Mouse (Mus musculus): ENCODE measurements around the gene Snx19.

Snx19 gene

DNA sequence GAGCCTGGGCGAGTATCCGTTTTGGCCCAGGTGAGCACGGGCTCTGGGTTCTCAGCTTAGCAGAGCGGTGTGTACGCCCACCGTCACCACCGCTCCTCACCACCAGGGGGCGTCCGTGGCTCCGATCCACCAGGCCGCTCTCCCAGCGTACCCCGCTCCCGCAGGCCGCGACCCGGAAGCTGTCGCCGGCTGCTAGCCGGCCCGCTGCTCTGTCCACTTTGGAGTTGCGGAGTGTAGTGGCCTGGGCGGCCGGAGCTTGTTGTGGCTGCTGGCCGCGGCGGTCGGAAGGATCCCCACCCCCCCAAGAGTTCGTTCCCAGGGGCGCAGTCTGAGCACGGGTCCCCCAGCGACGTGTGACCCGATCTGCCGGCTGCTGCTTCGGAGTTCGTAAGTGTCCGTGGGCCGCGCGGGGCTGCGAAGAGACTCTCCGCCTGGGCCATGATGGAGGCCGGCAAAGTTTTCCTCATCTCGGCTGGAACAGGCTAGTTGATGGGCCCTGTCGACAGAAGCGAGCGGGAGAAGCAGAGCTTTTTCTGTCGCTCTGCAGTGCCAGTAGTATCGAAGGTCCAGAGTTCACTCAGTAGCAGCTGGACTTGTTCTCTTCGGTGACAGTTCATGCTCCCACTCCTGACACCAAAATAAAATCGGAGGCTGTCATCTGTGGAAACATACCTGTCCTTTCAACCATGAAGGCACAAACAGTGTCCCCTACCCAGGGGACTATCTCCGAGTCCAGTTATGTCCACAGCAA, at the start of gene Snx19:
Gene Snx19 (plus strand): TSS at position 227 of the 751 bp plus-strand sequence.
- peak; percentile 90 to 92 for DNase-seq

DNA sequence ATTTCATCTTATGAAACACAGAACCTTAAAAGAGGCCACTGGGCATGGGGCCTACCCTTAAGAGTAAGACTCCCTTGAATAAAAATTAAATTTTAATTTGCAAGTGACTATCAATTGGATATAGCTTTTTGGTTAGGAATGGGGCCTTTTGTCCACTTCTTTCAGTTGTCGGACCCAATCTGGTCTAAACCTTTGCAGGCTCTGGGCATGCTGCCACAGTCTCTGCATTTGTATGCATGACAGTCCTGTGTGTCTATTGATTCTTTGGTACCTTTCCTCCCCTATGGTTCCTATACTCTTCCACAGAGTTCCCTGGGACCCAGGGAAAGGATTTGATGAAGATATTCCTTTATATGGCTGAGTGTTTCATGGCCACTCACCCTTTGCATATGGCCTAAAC, 26.1 kb upstream of the Snx19 start:
- no peak for DNase-seq

DNA sequence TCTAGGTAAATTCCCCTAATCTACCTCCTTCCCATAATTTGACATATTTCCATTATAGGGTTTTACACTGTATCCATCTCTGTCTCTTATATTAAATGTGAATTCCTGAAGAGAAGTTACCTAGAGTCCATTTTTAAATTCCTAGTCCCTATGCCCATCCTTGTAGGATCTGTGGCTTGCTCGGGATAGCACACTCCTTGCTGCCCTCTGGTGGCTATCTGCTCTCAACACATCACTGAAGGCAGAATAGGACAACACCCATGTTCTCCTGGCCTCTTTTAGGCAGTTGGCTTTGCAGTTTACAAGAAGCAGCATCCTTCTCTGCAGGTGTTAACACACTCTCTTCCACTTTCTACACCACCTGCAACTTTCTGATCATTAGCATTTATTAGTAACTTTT, 4.0 kb upstream of the Snx19 start:
- DNase-seq: peak in 1 of 2 experiments; percentile 38

DNA sequence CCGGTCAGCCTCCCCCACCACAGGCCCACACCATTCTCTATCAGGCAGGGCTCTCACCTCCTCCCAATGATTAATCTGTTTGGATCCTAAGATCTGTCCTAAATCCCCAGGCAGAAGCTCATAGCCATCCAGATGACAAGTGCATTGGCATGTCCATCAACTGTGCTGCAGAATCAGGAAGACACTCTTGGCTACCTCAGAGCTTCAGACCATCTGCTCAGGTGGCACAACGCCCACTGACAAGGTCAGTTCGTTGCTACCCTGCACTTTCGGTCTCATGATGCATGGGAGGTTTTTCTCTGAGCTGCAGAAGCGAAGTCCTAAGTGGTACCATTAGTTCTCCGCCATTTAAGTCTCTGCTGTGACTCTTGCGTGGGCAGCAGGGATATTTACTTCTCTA, 1.7 kb upstream of the Snx19 start:
- no peak for DNase-seq

DNA sequence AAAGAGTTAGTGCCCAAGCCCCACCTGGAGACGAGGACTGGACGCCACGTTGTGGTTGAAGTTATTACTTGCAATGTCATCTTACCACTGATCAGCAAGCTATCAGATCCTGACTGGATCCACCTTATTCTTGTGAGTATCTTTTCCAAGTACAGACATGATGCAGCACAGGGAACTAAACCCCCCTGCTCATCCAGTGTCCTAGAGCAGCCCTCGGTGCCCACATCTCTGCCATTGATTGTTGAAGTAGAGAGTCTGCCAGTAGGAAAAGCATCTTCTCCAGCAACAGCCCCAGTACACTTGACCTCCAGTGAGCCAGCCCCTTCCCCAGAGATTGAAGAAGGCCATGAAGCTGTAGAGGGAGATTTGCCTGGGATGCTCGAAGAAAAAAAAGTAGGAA, 1.3 kb downstream of the Snx19 start:
- DNase-seq: no peak

DNA sequence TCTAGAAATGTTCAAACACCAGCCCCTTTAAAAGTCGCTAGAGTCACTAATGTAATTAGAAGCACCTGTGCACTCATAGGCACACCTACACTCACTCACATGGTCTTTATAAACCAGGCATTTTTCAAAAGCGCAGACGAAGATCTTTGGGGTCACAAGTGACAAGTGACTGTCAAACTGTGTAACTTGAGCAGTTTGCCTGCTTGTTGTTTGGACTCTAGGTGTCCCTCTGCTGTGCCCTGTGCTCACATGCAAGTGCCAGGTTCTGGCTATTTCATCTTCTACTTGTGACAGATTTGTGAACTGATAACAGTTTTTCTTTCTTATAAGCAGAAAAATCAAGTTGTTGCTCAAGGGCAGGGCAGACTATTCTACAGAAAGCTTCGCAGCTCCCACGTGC, 3.5 kb downstream of the Snx19 start:
- no peak for DNase-seq

DNA sequence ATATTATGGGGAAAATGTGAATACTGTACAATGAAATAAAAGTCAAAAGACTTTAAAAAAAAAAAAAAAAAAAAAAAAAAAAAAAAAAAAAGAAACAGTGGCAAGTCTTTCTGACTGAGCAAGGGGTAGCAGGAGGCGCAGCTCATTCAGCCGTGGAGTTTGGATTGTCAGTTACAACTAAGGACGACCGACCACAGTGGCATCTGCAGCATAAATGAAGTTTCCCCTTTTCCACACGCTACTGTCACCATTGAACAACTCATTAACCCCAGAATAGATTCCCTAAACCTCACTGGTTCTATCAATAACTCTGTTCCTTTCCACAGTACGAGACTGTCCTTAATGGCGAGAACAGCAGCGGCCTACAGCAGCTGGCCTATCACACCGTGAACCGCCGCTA, 5.0 kb downstream of the Snx19 start:
- DNase-seq: no peak

DNA sequence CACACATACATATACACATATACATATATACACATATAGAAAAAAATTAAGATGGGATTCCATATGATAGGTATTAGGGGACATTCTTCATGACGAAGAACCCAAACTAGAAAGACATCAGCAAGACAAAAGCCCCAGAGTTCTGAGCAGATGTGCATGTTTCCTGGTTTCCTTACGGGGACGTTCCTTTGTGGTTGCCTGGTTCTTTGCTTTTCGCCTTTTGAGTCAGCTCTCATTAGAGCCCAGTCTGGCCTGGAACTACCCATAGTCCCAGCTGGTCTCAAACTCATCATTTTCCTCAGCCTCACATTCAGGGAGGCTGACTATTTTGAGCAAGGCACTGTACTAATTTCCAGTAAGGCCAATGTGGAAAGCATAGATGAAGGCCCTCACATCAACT, 7.0 kb downstream of the Snx19 start:
- DNase-seq: no peak

DNA sequence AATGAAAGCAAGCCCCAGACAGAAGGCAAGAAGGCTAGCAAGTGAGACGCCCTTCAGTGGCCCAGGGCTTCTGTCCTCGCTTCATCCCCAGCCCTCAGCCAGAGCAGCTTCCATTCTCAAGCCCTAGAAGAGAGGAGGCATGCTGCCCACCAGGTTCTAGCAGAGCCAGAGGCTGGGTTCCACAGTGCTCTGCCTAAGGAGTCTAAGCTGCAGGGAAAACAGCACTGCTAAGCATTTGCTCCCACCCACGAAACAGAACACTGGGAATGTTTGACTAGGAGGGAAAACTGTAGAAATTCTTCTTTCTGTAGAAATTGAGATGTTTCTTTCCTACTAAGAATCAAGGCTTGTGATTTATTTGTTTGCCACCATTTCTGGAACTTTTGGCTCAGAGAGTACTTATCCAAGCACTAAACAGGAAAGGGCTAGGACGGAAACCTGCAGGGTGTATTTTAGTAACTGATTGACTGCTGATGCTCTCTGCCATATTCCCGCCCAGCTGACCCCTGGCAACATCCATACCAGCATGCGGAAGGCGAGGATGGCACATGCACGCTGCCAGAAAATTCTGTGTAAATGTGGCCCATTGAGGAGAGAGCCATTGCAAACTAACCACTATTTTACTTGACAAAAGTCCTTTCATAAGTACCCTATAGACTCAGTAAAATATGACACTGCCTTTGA, 9.1 kb downstream of the Snx19 start:
- DNase-seq: peak in 1 of 2 experiments; percentile 19

DNA sequence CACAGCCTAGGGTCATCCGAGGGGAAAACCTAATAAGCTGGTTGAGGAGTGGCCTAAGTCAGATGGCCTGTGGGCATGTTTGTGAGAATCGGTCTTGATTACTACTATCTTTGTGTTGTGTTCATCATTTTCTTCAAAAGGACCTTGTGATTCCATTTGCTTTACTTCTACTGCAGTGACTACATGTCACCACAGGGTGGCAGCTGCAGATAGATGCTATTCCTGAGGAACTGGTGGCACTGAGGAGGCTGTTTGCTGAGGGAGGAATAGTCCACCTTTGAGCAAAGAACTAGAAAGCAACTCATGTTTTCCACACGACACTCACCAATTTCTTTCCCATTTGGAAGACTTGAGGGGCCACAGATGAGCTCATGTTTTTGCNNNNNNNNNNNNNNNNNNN, 11.6 kb downstream of the Snx19 start:
- DNase-seq: peak; percentile 31 to 52

DNA sequence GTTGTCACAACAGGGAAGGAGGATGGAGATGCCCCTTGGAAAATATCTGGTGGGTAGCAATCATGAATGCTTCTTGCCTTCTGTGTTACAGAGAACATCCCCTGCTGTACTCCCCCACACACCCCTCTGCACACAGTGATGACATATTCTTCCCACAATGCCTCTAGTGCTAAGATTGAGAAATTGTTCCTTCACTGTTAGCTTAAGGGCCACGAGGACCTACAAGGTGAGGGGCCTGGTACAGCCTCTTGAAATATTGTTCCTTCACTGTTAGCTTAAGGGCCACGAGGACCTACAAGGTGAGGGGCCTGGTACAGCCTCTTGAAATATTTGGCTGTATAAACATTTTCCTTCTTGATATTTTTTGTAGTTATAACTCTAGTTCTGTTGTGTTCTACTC, 14.9 kb downstream of the Snx19 start:
- peak; percentile 27 to 62 for DNase-seq

DNA sequence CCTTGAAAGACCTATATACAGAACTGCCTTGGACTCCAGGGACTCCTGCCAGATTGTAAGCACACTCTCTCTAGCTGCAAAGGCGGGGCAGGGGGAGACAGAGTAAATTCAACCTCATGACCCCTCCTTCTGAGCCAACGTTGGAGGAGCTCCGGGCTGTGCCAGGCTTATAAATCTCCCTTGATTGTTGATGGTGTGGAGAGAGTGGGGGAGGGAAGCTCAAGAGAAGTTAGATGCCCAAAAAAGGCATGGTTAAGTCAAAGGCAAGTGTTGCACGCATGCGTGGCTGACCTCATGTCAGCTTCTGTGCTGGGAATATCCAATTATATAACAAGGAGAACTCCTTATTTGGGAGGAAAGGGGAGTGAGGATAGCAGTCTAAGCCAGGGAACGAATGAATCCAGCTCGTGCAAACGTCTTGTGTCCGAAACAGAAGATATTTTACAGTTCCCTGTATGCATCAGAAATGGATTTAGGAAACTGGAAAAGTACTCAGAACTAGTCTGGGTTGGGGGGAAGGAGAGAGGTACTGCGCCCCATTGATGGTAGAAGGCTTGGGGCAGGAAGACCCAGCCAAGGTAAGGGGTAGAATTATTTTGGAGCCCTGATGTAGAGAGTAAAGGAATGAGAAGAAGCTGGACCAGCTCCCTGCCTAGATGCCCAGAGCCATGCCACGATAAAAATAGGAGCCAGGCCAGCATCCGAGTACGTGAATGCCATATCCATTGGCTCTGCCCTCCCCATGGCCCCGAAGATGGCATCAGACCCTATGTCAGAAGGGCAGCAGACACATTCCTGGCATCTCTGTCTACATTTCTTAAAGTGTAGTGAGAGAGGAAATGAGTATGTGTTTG, 18.6 kb downstream of the Snx19 start:
- DNase-seq: peak; percentile 82 to 87

DNA sequence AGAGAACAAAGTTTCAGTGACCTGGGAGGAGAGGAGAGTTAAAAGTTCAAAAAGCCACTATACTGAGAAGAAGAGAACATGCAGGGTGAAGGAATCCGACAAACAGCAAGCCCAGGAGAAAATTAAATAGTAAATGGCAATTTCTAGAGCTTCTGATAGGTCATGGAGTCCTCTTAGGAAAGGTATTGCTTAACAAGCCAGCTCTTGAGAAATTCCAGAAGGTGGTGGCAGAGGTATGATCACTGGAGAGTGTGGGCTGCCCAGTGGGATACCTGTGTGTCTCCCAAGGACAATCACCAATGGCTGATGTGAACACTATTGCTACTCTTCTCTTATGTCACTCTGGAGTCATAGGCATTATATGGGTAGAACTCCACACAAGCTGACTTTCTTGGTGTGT, 19.2 kb downstream of the Snx19 start:
- peak in 1 of 2 experiments; percentile 50 for DNase-seq

DNA sequence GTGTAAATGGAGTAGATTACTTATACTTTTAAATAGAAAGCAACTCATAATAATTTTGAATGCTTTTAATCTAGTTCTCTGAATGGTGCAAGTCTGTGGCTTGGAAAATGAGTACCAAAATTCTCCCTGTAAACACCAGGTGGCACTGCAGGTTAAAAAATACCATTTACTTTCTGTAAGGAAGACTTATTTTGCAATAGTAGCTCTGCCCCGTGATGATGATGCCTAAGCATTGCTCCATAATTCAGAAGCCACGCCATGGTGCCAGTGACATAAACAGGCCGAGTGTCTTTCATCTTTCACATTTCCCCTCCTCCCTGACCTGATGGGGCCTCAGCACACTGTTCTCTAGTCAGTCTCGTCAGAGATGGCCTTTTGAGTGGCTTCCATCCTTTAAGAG, 21.6 kb downstream of the Snx19 start:
- DNase-seq: peak; percentile 61 to 76

DNA sequence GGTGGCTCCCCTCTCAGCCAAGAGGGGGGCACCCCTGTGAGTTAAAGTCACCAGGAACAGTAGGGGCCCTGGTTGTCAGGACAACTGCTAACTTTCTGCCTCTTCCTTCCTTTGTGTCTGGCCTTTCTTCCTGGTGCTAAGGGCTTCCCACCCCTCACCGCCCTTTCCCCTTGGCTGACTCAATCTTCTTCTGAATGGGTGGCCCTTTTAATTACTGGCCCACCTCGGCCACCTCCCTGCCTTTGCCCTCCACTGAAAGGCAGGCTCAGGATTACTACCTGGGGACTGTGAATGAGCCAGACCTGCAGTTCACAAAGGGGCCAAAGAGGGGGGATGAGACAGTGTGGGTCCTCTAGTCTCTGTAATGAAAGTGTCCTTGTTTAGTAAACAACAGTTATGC, 23.0 kb downstream of the Snx19 start:
- no peak for DNase-seq

DNA sequence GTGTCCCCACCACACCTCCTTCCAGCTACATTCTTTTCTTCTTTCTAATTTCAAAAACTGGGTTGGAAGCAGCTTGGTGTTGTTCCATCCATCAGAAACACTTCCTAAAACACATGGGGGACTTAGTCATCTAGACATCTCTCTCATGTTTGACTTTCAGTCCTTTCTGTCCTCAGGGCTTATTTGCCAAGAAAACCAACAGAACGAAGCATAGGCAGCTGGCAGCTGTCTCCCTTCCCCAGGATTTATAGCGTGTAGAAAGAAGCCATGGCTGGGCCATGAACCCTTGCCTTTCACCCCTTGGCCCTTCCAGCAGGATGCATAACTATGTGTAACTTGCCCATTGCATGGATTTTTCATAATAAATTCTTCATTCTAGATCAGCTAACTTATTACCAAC, 23.9 kb downstream of the Snx19 start:
- DNase-seq: peak; percentile 20 to 37

DNA sequence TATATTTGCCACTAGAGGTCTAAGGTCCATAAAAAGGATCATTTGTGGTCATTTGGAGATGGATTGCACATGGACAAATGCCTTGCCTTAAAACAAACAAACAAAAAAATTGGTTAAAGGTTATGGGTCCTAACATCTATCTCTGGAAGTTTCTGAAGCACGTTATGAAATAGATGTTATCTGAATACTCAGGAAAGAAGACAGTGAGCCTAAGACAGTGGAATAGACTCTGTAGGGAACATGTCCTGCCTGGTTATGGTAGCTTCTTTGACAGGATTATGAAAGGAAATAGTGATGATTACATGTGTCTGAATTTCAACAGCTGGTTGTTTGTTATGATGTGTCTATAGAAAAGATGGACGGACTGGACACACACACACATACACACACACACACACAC, 27.6 kb downstream of the Snx19 start:
- DNase-seq: no peak

DNA sequence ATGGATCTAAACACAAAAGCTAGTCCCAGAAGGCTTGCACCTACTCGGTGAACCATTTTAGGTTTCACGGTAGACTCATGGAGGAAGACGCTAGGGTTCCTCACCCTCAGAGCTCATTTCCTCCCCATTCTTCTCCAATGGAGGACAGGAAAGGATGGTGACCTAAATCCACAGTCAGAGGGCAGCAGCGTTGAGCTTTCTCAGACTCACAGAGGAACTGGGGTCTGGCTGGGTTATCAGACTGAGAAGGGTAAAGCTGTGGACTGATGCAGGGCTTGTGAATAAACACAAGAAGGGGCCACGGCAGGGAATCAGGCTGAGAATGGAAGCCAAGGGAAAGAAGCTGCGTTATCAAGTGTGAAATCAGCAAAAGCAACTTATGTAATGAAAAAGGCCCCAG, 29.3 kb downstream of the Snx19 start:
- no peak for DNase-seq

DNA sequence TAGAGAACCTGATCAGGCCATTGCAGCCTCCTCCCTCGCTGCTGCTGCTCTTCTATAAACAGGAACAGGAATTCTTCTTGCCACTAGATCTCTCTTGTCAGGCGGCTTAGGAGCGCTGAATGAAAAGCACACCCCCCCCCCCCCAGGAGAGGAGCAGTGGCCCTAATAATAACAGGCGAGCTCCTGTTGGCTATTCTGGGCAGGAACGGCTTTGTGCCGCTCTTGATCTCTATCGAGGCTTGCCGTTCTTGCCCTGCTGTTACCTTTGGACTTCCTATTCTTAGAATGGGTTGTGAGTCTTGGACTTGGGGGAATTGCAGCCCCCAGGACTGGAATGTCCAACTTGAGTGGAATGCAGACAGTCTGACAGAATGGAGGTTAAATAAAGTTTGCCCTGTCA, 33.6 kb downstream of the Snx19 start:
- no peak for DNase-seq

DNA sequence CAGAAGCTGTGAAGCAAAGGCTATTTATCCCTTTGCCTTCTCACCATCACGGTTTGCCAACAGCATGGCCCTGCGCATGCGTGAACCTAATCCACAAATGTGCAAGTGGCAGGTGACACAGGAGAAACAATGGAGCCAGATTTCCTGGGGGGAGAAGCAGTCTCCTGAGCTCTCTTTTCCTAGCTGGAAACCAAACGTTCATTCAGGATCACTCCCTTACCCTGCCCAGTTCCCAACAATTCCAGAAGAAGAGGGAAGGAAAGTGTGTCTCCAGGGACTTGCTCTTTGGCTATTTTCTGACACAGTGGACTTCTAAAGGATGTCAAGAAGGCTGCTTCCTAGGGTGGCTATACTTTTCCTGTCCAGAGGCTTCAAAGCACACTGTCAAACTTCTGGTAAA, 37.8 kb downstream of the Snx19 start:
- no peak for DNase-seq

DNA sequence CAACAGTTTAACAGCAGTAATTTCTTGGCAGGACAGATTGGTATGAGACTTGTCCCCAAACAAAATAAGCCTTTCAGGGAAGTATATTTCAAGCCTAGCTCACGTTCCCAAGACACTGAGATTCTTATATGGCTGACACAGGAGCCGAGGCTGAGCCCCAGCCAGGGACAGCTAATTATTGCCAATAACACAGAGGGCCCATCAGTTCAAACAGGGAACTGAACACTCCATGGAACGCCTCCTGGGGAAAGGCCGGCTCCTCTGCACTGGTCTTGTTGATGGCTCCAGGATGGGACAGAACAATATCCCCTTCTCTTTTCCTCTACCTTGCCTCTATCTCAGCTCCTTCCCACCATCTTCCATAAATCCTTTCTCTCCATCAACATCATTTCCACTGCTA, 53.1 kb downstream of the Snx19 start:
- DNase-seq: peak; percentile 6 to 11

DNA sequence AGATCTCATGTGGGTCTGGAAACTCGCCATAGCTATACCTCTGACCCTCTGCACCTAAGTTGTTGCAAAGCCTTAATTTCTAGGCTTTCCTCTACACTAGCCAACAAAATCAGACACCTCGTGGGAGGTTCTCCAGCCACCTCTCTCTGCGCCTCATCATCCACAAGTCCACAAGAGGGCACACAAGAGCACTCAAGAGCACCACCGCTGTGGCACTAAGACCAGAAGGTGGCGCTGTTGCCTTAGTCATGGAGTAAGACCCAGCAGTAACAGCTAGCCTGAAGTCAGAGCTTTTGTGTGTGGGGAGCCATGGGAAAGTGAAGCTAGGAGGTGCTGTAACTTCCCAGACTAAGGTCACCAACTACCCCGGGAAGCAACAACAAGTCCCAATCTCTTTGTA, 53.6 kb downstream of the Snx19 start:
- DNase-seq: peak; percentile 87 to 91

DNA sequence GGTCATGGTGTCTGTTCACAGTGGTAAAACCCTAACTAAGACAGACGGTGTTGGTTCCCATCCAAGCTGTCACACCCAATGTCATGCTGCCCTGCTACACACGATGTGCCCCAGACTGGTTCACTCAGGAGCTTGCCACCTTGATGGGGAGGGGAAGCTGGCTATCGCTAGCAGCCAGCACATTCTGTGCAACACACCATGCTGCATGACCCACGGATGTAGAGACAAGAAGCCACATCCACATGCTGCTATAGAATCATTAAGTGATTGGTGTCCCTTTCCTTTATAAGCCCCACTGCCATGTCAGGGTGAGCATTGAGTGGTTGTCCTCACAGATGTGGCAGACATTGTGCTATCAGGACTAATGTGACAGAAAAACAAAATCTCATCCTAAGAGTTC, 55.2 kb downstream of the Snx19 start:
- no peak for DNase-seq

DNA sequence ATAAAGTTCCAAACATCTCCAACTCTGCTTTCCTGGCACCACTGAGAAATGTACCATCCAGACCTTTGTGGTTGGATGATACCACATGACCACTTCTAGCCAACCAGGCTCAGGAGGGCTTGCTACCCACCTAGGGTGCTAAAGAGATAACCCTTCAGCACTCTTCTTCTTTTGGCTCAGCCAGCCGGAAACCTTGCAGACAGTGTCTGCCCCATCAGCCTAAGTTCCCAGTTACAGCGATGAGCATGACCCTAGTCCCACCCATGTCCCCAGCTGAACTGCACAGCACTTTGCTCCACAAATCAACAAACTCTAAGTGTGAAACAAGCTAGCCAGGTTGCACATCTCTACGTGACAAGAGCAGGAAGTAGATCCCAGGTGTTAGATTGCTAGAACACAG, 57.3 kb downstream of the Snx19 start:
- DNase-seq: no peak
